Mouse (Mus musculus): Measurements from ENCODE around the gene Cfap74. TPM values are rescaled to one million over a fixed set of nuclear protein-coding genes. Genes with fewer than 3 reads are reported as not detected.

The Cfap74 gene
- polyA plus RNA-seq, 2 experiments from 2014 or later = 1.8 to 2.1 TPM

DNA sequence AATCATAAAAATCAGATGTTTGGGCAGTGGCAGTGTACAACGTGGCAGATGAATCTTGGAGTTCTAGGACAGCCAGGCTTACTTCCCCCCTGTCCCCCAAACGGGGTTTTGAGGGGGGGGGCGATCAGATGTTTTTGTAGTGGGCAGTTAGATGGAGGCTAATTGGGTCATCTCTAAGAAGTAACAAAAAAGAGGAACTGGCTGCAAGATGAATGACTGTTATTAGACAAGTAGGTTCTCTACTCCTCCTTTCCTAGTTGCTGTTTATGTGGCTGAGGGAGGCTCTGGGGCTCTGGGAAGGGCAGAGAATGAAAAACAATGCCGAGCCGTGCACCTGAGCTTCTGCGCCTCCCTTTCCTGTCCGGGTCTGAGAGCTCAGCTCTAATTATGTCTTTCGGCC, 96.1 kb downstream of the Cfap74 start:
- no peak for ATAC-seq

DNA sequence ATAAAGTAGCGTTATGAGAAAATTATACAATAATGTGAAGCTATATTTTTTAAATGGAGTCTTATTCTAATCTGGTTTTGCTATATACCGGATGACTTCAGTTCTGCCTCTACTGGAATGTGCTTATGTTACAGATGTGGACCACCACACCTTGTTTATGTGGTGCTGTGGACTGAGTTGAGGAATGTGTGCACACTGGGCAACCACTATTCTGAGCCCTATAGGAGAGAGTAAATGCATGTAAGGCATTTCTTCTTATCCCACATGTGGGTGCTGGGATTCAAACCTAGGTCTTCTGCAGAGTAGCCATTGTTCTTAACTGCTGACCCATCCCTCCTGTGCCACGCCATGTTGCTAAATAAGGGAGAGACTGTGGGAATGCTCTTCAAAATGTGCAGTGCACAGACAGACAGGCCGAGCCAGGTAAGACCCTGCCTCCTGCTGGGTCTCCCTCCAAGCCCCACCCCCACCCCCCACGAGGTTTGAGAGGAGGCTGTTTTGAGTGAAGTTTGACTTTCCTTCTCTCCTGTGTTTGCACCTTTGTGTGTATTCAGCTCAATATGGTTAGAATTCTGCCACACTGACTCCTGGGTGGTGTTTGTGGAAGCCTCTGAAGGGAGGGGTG, 96.8 kb downstream of the Cfap74 start:
- no peak for ATAC-seq

DNA sequence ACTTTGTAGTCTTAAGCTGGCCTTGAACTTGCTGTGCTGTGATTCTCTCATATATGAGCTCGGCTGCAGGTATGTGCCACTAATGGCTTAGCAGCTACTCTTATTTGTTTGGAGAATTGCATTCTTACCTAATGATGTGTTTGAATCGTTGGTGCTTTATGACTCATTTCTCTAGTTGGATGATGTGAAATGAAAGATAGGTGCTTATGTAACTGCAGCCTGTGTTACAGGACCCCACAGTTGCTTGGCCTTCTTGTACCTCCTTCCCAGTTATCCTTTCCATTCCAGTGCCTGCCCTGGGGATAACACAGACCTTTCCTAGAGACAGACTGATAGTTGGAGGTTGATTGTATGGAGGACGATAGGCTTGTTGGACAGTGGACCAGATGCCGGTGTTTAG, 99.6 kb downstream of the Cfap74 start:
- ATAC-seq = no peak

DNA sequence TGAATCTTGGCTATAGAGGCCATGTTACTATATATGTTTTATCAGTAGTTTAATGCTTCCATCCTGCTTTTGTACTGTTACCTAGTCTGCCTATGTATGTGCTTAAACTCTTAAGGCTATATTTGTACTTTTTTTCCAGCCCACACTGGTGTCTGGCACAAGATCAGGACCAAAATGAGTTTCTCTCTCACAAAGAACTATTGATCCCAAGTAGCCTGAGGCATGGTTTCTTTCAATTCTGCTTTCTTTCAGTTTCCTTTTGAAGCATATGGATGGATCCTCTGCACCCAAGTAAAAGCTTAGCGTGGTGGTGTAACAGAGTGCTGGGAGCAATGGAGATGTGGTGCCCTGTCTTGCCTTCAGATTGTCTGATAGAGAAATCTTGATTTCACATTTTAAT, 102.0 kb downstream of the Cfap74 start:
- no peak for ATAC-seq

DNA sequence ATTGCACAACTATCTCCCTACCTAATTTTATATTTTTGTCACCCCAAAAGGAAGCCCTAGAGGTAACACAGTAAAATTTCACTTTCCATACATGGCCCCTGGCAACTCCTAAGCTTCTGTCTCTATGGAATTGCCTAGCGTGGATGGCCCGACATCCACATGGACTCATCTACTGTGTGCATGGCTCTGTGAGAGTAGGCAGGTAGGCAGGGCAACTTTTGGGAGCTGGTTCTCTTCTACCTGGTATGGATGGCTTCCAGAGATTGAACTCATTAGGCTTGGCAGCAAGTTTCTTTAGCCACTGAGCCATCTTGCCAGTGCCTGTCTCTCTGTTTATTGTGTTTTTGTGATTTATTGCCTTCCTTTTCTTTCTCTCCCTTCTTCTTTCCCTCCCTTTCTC, 105.8 kb downstream of the Cfap74 start:
- ATAC-seq = no peak

Other genes starting within 250 kb of the Cfap74 start
- gene Ski, start 186.6 kb upstream of the Cfap74 start, polyA plus RNA-seq (2017; shearing (Covaris generic)) = 10 to 100 TPM; 24.7 to 25.0 TPM
- 10 to 100 TPM; 45.1 to 54.9 TPM for gene Faap20, start 159.4 kb upstream of the Cfap74 start, polyA plus RNA-seq (2017; shearing (Covaris generic))
- 1 to 10 TPM; 6.5 to 8.3 TPM for gene Prkcz, start 47.8 kb upstream of the Cfap74 start, polyA plus RNA-seq (2017; shearing (Covaris generic))
- gene Gabrd, start 11.1 kb upstream of the Cfap74 start, polyA plus RNA-seq (2017; shearing (Covaris generic)) = under 1 TPM in 1 of 2 experiments, not detected in 1; 0.41 TPM
- not detected for gene Tmem52, start 59.9 kb downstream of the Cfap74 start, polyA plus RNA-seq (2017; shearing (Covaris generic))
- 100 to 1,000 TPM in 1 of 2 experiments, 10 to 100 TPM in 1; 90.9 to 196 TPM for gene Gnb1, start 82.2 kb downstream of the Cfap74 start, polyA plus RNA-seq (2017; shearing (Covaris generic))
- gene Nadk, start 153.2 kb downstream of the Cfap74 start, polyA plus RNA-seq (2017; shearing (Covaris generic)) = 10 to 100 TPM; 42.7 to 49.1 TPM
- 1 to 10 TPM; 6.2 to 8.3 TPM for gene Slc35e2, start 192.2 kb downstream of the Cfap74 start, polyA plus RNA-seq (2017; shearing (Covaris generic))
- 10 to 100 TPM; 74.7 to 99.8 TPM for gene Cdk11b, start 215.7 kb downstream of the Cfap74 start, polyA plus RNA-seq (2017; shearing (Covaris generic))
- gene Gm10563, start 236.2 kb downstream of the Cfap74 start, polyA plus RNA-seq (2017; shearing (Covaris generic)) = not detected
- not detected for gene Mmp23, start 244.2 kb downstream of the Cfap74 start, polyA plus RNA-seq (2017; shearing (Covaris generic))

All from activated CD4-positive, CD25-positive, alpha-beta regulatory T cell, adult 4 months (primary cell).